Mouse (Mus musculus) C2C12 (cell line): ENCODE measurements around the gene Tnnt2.

Experiments used
- CEBPB ChIP-seq: IDR thresholded peaks from one replicate; pipeline ENCODE4 v1.6.1; 2011; ENCODE audit warnings: low read depth, mild to moderate bottlenecking, control low read depth, moderate library complexity
- CTCF ChIP-seq: IDR thresholded peaks from one replicate; pipeline ENCODE4 v1.5.1; 2011; ENCODE audit not compliant: control insufficient read depth, insufficient read depth, insufficient read length
- FOSL1 ChIP-seq: IDR thresholded peaks from one replicate; pipeline ENCODE4 v1.8.0; 2011; ENCODE audit warnings: mild to moderate bottlenecking, low read length; ENCODE audit not compliant: poor library complexity, insufficient read depth, severe bottlenecking
- MAX ChIP-seq: IDR thresholded peaks from one replicate; pipeline ENCODE4 v1.6.1; 2011; ENCODE audit warnings: mild to moderate bottlenecking, control low read depth
- MYOD1 ChIP-seq: IDR thresholded peaks from one replicate; pipeline ENCODE4 v1.6.1; 2011; ENCODE audit warnings: low read depth; ENCODE audit not compliant: control insufficient read depth, insufficient read length
- MYOG ChIP-seq: IDR thresholded peaks from one replicate; pipeline ENCODE4 v1.6.1; 2011; ENCODE audit not compliant: control insufficient read depth, insufficient read length; ENCODE audit errors: extremely low read depth
- USF1 ChIP-seq: IDR thresholded peaks from one replicate; pipeline ENCODE4 v1.6.1; 2011; ENCODE audit warnings: low read depth, mild to moderate bottlenecking, control low read depth, moderate library complexity

DNA sequence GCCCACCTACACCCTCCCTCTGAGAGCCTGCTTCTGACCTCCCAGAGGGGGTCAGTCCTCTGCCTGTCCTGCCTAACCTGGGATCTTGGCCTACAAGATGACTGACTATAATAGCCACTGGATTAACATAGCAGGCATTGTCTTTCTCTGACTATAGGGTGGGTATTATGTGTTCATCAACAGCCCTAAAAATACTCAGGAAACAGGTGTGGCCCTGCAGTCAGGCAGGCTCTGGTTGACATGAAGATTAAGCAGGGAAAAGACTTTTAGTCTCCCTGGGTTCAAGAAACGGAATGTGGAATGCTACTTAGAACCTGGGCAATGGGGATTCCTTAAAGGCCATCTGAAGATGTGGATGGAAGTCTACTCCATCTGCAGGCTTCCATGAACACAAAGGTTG, 37.7 kb upstream of the Tnnt2 start:
- TF ChIP-seq CTCF = no peak
- TF ChIP-seq FOSL1 = no peak
- no peak for TF ChIP-seq CEBPB
- no peak for TF ChIP-seq MYOD1
- TF ChIP-seq USF1 = no peak
- no peak for TF ChIP-seq MAX
- no peak for TF ChIP-seq MYOG
